Mouse (Mus musculus): ENCODE results near the gene Dlg2. TPM values are rescaled to one million over a fixed set of nuclear protein-coding genes. Genes with fewer than 3 reads are reported as not detected.

Gene Dlg2
- polyA plus RNA-seq, 1 experiment: not detected

DNA sequence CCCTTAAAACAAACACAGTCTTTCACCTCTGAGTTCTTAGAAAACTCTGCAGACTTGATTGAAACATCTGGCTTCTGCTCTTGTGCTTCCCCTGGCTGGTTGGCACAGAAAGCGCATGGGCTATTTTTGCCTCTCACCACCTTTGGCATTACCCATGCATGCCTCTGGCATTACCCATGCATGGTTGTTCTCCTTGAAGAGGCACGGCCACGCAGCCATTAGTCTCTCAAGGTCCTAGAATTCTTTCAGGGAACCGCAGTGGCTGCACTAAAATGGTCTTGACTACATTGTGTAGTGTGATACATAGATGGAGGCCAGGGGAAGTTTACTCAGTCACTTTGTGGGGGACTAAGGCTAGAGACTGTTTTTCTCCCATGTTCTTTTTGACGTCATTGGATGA, 1709.9 kb downstream of the Dlg2 start:
- H3K4me3 ChIP-seq (ENCODE audit: insufficient read depth, low read length): no peak overlapping the region
- no peaks in the 10 kb centered on the region for H3K4me1 ChIP-seq (ENCODE audit: control insufficient read depth, insufficient read depth, low read length)
- TF ChIP-seq POLR2A (IDR thresholded peaks at IDR 0.05; ENCODE audit: borderline replicate concordance, low read depth, low read length): no peak
- H3K27ac ChIP-seq (ENCODE audit: insufficient read depth, low read depth, low read length): no peak overlapping the region

GRCm38 (mm10) chr7:92189149-92189548, 1712.7 kb downstream of the Dlg2 start:
- H3K4me3 ChIP-seq (ENCODE audit: insufficient read depth, low read length): no peak overlapping the region
- H3K4me1 ChIP-seq (ENCODE audit: control insufficient read depth, insufficient read depth, low read length): no peaks in the 10 kb centered on the region
- no peak for TF ChIP-seq POLR2A (IDR thresholded peaks at IDR 0.05; ENCODE audit: borderline replicate concordance, low read depth, low read length)
- TF ChIP-seq CTCF (IDR thresholded peaks at IDR 0.05; ENCODE audit: low read depth, low read length): no peak
- H3K27ac ChIP-seq (ENCODE audit: insufficient read depth, low read depth, low read length): no peak overlapping the region

GRCm38 (mm10) chr7:92196004-92196403, 1719.5 kb downstream of the Dlg2 start:
- no peak overlapping the region for H3K4me3 ChIP-seq (ENCODE audit: insufficient read depth, low read length)
- TF ChIP-seq POLR2A (IDR thresholded peaks at IDR 0.05; ENCODE audit: borderline replicate concordance, low read depth, low read length) (no peak), CTCF (IDR thresholded peaks at IDR 0.05; ENCODE audit: low read depth, low read length) (no peak)
- H3K4me1 ChIP-seq (ENCODE audit: control insufficient read depth, insufficient read depth, low read length): no peaks in the 10 kb centered on the region
- no peak overlapping the region for H3K27ac ChIP-seq (ENCODE audit: insufficient read depth, low read depth, low read length)

DNA sequence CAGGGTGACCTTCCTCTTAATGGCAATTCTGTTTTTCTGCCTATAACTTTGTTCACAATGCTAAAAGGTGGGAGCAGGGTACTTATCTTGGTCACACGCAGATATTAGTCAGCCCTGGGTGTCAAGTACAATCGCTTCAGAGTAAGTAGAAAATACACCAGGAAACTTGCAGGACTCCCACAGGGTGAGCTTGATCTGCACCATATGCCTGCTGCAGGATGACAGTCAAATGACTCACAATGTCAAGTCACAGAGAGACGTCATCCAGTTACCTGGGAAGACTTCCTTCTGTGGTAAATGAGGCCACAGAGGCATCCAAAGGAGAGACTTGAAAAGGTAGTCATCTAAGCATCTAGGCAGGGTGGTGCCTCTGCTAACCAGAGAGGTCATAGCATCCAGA, 1721.1 kb downstream of the Dlg2 start:
- TF ChIP-seq POLR2A (IDR thresholded peaks at IDR 0.05; ENCODE audit: borderline replicate concordance, low read depth, low read length): no peak
- no peak for TF ChIP-seq CTCF (IDR thresholded peaks at IDR 0.05; ENCODE audit: low read depth, low read length)
- no peak overlapping the region for H3K27ac ChIP-seq (ENCODE audit: insufficient read depth, low read depth, low read length)
- no peak overlapping the region for H3K4me3 ChIP-seq (ENCODE audit: insufficient read depth, low read length)
- H3K4me1 ChIP-seq (ENCODE audit: control insufficient read depth, insufficient read depth, low read length): no peaks in the 10 kb centered on the region

- TF ChIP-seq POLR2A (IDR thresholded peaks at IDR 0.05; ENCODE audit: borderline replicate concordance, low read depth, low read length) (no peak), CTCF (IDR thresholded peaks at IDR 0.05; ENCODE audit: low read depth, low read length) (no peak)
- H3K4me3 ChIP-seq (ENCODE audit: insufficient read depth, low read length): no peak overlapping the region
- H3K4me1 ChIP-seq (ENCODE audit: control insufficient read depth, insufficient read depth, low read length): no peaks in the 10 kb centered on the region
- H3K27ac ChIP-seq (ENCODE audit: insufficient read depth, low read depth, low read length): no peak overlapping the region
Measured at GRCm38 (mm10) chr7:92199131-92199530, 1722.7 kb downstream of the Dlg2 start.

- H3K4me1 ChIP-seq (ENCODE audit: control insufficient read depth, insufficient read depth, low read length): no peaks in the 10 kb centered on the region
- no peak overlapping the region for H3K27ac ChIP-seq (ENCODE audit: insufficient read depth, low read depth, low read length)
- H3K4me3 ChIP-seq (ENCODE audit: insufficient read depth, low read length): no peak overlapping the region
- TF ChIP-seq POLR2A (IDR thresholded peaks at IDR 0.05; ENCODE audit: borderline replicate concordance, low read depth, low read length): no peak
- no peak for TF ChIP-seq CTCF (IDR thresholded peaks at IDR 0.05; ENCODE audit: low read depth, low read length)
Measured at GRCm38 (mm10) chr7:92210701-92211100, 1734.2 kb downstream of the Dlg2 start.

DNA sequence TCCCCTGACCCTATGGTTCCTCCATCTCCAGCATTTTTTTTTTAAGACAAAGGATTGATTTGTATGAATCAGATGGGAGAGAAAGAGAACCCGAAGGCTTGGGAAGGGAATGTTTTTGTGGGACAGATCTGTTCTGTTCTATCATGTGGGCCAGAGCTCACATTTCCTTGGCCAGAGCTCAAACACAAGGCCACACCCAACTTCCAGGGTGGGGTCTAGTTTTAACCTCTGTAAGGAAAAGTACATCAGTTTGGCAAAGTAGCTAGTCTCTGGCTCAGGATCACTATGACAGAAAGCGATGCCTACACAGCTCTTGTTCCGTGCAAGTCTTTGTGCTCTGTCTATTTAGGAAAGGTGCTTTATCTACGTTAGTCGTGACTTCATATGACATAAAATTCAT, 1737.3 kb downstream of the Dlg2 start:
- Histone ChIP-seq H3K4me3 (ENCODE audit: insufficient read depth, low read length) (no peak overlapping the region), H3K4me1 (ENCODE audit: control insufficient read depth, insufficient read depth, low read length) (no peaks in the 10 kb centered on the region), H3K27ac (ENCODE audit: insufficient read depth, low read depth, low read length) (no peak overlapping the region)
- TF ChIP-seq POLR2A (IDR thresholded peaks at IDR 0.05; ENCODE audit: borderline replicate concordance, low read depth, low read length): no peak
- TF ChIP-seq CTCF (IDR thresholded peaks at IDR 0.05; ENCODE audit: low read depth, low read length): no peak

- TF ChIP-seq CTCF (IDR thresholded peaks at IDR 0.05; ENCODE audit: low read depth, low read length): no peak
- no peak for TF ChIP-seq POLR2A (IDR thresholded peaks at IDR 0.05; ENCODE audit: borderline replicate concordance, low read depth, low read length)
- Histone ChIP-seq H3K27ac (ENCODE audit: insufficient read depth, low read depth, low read length) (no peak overlapping the region), H3K4me3 (ENCODE audit: insufficient read depth, low read length) (no peak overlapping the region), H3K4me1 (ENCODE audit: control insufficient read depth, insufficient read depth, low read length) (no peaks in the 10 kb centered on the region)
Measured at GRCm38 (mm10) chr7:92218171-92218570, 1741.7 kb downstream of the Dlg2 start.

DNA sequence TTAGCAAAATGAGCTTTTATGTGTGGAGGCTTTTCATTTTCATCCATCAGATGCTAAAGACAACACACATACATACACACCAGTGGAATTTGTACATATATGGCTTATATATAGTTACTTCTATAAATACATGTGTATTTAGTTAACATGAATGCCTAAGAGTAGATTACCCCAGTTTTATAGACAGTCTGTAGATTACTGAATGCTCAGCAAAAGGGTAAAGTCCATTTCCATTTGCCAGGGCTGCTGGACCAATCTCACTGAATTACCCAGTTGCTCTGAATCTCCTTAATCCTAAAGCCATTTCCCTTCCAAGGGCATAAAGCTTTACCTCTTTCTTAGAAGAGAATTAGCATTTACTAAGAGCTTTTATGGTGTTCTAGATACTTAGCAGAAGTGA, 1744.1 kb downstream of the Dlg2 start:
- H3K4me3 ChIP-seq (ENCODE audit: insufficient read depth, low read length): no peak overlapping the region
- no peaks in the 10 kb centered on the region for H3K4me1 ChIP-seq (ENCODE audit: control insufficient read depth, insufficient read depth, low read length)
- no peak for TF ChIP-seq CTCF (IDR thresholded peaks at IDR 0.05; ENCODE audit: low read depth, low read length)
- TF ChIP-seq POLR2A (IDR thresholded peaks at IDR 0.05; ENCODE audit: borderline replicate concordance, low read depth, low read length): no peak
- no peak overlapping the region for H3K27ac ChIP-seq (ENCODE audit: insufficient read depth, low read depth, low read length)

DNA sequence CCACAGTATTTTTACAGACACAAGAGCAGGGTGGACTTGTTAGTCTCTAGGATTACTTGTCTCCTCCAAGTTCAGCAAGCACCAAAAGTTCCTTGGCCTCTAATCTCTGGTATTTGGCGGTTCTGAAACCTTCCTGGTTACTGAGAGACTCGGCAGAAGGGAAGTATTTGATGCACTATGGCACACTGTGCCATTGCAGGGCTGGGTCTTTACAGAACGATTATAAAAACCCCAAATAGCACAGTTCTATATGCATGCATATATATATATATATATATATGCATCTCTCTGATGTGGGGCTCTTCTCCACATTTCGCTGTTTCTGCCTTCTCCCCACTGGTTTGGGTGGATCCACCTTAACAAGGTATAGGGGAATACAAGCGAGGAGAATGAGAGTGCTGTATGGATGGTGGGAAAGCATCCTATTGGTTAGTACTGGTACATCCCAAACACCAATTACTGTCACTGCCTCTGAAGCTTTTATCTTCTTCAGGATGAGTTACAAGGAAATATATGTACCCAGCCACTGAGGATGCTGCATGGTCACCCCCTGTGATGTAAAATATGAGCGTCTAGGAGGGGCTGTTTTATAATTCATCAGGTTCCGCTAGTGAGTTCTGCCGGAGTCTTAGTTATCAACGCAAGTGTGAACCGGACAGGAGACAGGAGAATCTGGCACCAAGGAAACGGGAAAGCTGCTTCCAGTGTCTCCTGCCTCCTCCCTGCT, 1758.2 kb downstream of the Dlg2 start:
- Histone ChIP-seq H3K27ac (ENCODE audit: insufficient read depth, low read depth, low read length) (no peak overlapping the region), H3K4me3 (ENCODE audit: insufficient read depth, low read length) (no peak overlapping the region), H3K4me1 (ENCODE audit: control insufficient read depth, insufficient read depth, low read length) (no peaks in the 10 kb centered on the region)
- TF ChIP-seq CTCF (IDR thresholded peaks at IDR 0.05; ENCODE audit: low read depth, low read length) (no peak), POLR2A (IDR thresholded peaks at IDR 0.05; ENCODE audit: borderline replicate concordance, low read depth, low read length) (no peak)

All from bone marrow macrophage, adult 2 months (primary cell).